Mouse (Mus musculus) regulatory T cell (primary cell): ENCODE results near the gene Map4.
"Not testable (repeated sequence)": the region's sequence is repeated elsewhere in the genome, so short reads cannot be mapped to it uniquely, and the experiment has no call there.

Experiments
- in situ Hi-C: fragments of 300-600 bp; cut with MboI, MseI; formaldehyde crosslinking; loops from one replicate; pipeline ENCODE4 v1.15.1; 2025; ENCODE audit warnings: high pct_unique_total_duplicates

Gene Map4

DNA sequence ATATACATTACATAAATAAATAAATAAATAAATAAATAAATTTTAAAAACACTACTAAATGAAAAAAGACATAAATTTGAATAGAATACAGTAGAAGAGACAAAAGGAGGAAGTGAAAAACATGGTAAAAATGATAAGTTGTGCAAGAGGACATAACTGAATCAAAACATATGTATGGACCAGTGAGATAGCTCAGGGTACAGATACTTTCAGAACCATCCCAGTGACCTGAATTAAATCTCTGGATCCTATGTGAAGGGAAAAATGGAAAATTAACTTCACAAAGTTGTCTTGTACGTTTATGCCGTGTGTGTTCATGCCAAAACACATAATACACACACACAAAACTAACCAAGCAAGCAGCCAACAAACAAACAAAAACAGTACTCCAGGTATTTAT, 192.1 kb downstream of the Map4 start:
- in situ Hi-C loops = no loop called here

DNA sequence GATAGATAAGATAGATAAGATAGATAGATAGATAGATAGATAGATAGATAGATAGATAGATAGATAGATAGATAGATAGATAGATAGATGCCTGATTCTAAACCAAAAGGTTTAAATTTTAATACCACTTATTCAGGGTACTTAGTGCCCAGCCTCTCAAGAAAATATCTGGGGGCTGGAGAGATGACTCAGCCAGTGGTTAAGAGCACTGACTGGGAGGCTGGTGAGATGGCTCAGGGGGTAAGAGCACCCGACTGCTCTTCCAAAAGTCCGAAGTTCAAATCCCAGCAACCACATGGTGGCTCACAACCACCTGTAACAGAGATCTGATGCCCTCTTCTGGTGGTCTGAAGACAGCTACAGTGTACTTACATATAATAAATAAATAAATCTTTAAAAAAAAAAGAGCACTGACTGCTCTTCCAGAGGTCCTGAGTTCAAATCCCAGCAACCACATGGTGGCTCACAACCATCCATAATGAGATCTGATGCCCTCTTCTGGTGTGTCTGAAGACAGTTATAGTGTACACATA, 192.8 kb downstream of the Map4 start:
- in situ Hi-C loops = not testable (repeated sequence)

- in situ Hi-C loops = no loop called here
Measured at GRCm38 (mm10) chr9:110130896-110131524, 199.8 kb downstream of the Map4 start.

- in situ Hi-C loops = no loop called here
Measured at GRCm38 (mm10) chr9:110131525-110132197, 200.4 kb downstream of the Map4 start.

DNA sequence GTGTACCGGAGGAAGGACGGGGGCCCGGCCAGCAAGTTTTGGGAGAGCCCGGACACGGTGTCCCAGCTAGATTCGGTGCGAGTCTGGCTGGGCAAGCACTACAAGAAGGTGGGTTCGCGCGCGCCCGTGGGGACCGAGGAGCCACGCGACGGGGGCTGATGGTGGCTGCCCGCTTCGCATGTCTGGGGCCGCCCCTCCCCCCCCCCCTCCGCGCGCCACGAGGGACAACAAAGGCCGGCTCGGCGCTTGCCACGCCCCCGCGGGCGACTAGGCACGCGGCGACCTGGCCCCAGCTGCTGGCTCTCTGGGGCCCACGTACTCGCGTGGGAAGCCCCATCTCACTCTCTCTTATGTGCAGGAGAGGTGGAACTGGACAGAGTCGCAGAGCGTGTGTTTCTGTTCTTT, 200.9 kb downstream of the Map4 start:
- in situ Hi-C loops = no loop called here

DNA sequence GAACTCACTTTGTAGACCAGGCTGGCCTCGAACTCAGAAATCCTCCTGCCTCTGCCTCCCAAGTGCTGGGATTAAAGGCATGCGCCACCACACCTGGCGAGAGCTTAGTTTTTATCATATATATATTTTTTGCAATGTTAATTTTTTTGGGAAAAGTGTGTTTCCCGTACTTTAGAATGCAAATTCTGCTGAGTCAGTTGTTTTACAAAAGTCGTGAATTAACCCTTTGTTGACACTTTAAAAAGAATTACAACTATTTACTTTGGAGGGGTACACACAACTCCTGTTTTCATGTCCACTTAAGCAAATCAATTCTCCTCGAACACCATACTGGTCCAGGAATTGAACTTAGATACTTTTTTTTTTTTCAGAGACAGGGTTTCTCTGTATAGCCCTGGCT, 201.7 kb downstream of the Map4 start:
- in situ Hi-C loops = no loop called here
